Mouse (Mus musculus): ENCODE data around the gene Slc22a23.

- TF ChIP-seq HCFC1 (IDR thresholded peaks at IDR 0.05; ENCODE audit: borderline replicate concordance, insufficient read depth, low read length) (no peak), ZNF384 (IDR thresholded peaks at IDR 0.05; ENCODE audit: low read depth, low read length) (no peak)
Observed at GRCm38 (mm10) chr13:34266942-34267660, 77.9 kb downstream of the Slc22a23 start.

Data from ES-E14 (cell line).